Mouse (Mus musculus) Muller cell, postnatal 12 days (primary cell): ENCODE measurements around the gene Oas1d.
"Not testable (repeated sequence)": the region's sequence is repeated elsewhere in the genome, so short reads cannot be mapped to it uniquely, and the experiment has no call there.

Experiments used
- DNase-seq: peaks from one replicate; pipeline ENCODE4 v3.0.0-alpha.2; 2015; ENCODE audit errors: inconsistent ontology term

The Oas1d gene

GRCm38 (mm10) chr5:120900666-120901065, 13.7 kb upstream of the Oas1d start:
- DNase-seq = no peak

DNA sequence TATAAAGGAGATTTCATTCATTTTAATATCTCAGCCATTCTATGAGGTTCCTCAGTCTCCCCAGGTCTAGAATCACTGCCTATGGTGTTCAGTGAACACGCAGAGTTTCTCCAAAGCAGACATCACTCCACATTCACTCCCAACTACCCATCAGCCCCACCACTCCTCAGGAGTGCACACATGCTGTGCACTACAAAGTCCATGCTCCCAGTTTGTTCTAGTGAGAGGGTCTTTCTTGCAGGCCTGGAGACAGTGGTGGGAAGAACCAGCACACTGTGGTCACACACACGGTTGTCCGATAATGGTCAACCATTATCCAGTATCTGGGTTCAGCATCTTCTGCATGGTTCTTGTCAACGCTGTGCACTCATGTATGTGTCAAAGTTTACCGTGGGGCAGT, 12.3 kb upstream of the Oas1d start:
- DNase-seq = no peak

- DNase-seq = not testable (repeated sequence)
These were observed 7.3 kb upstream of the Oas1d start, which contains the start of gene Oas1a for GRCm38 (mm10) chr5:120906791-120907733. Oas1a (minus strand) TSS chr5:120907521.

DNA sequence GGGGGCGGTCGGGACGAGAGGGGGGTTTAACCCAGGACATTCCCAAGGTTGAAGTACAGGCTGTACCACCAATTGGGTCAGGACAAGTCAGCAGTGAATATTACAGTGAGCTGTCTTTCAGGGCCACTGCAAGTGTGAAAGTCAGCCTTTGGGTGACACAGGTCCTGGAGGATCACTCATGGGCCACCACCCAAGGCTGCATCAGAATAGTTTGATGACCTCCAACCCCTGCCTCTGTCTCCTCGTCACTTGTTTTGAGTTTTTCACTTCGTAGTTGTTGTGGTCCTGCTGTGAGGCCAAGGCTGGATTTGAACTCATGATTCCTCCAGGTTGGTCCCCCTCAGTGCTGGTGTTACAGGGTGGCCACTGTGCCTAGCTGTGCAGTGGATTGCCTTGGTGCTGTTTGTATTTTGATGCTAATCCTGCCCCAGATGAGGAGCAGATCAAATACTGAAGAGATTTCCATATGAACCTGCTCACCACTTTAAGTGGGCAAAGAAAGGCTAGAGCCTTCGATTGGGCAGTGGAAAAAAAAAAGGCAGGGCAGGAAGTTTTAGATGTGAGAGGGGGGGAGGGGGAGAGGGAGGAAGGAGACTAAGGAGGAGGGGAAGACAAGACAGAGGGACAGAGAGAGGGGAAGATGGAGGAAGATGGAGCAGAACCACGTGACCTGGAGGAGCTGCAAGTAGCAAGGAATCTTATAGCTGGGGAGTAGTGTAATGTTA, 6.0 kb upstream of the Oas1d start:
- DNase-seq = no peak

GRCm38 (mm10) chr5:120919156-120919935, 5.0 kb downstream of the Oas1d start:
- not testable (repeated sequence) for DNase-seq

- no peak for DNase-seq
These were observed 6.0 kb downstream of the Oas1d start for GRCm38 (mm10) chr5:120920296-120920695.

GRCm38 (mm10) chr5:120923969-120924368, 9.6 kb downstream of the Oas1d start:
- DNase-seq = no peak

- DNase-seq = not testable (repeated sequence)
These were observed 10.2 kb downstream of the Oas1d start for GRCm38 (mm10) chr5:120924520-120924919.

- DNase-seq = not testable (repeated sequence)
These were observed 12.0 kb downstream of the Oas1d start for GRCm38 (mm10) chr5:120926311-120926710.

GRCm38 (mm10) chr5:120927036-120927435, 12.7 kb downstream of the Oas1d start:
- DNase-seq = no peak

- DNase-seq = no peak
These were observed 19.6 kb downstream of the Oas1d start for GRCm38 (mm10) chr5:120933966-120934365.

GRCm38 (mm10) chr5:120937841-120938240, 23.5 kb downstream of the Oas1d start:
- no peak for DNase-seq

DNA sequence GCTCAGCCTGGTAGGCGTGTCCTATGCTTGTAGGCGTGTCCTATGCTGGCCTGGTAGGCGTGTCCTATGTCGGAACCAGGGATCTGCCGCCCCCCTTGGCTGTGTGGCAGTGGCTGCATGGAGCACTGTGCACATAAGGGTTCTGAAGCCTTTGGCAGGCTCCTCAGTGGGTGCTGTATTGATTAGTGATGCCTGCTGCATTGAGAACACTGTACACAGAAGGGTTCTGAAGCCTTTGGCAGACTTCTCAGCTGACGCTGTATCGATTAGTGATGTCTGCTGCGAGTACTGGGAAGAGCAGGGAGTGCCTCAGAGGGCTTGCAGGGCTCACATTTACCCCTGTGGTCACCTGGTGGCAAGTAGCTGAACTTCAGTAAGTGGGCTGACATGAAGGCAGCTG, 24.2 kb downstream of the Oas1d start:
- no peak for DNase-seq

GRCm38 (mm10) chr5:120942076-120942475, 27.7 kb downstream of the Oas1d start:
- DNase-seq = peak; percentile 54

- DNase-seq = no peak
These were observed 38.0 kb downstream of the Oas1d start for GRCm38 (mm10) chr5:120952242-120952770.

DNA sequence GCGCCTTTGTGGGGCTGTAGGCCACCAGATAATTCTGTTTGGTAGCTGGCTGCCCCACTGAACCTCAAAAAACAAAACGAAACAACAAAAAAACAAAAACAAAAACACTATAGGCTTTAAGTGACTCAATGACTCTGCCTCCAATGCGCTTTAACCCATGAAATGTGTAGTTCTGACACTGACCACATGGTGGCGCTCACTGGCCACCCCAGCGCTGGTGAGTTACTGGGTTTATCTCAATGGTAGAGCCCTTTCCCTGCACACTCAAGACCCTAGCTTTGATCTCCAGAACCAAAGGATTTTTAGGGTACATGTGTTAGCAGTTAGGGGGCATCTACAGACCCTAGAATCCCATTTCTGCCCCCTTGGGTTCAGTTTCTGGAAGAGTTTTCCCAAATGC, 39.6 kb downstream of the Oas1d start:
- DNase-seq = peak; percentile 31

DNA sequence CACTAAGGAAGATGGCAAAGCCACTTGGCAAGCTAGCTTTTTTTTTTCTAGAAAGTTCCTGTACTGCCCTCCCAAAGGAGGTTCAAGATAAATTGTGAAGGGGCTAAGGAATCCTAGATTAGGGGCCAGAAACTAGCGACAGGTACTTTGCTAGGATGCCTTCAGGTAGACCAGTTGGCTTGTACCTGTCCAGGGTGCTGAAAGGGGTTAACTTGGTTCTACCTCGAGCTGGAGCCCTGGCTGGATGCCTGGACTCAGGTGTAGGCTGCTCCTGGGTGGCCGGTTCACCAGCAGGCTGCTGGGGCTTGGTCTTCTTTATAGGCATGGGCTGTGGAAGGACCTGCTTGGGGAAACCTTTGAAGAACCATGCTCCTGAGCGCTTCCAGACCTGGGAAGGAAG, 46.7 kb downstream of the Oas1d start:
- no peak for DNase-seq

DNA sequence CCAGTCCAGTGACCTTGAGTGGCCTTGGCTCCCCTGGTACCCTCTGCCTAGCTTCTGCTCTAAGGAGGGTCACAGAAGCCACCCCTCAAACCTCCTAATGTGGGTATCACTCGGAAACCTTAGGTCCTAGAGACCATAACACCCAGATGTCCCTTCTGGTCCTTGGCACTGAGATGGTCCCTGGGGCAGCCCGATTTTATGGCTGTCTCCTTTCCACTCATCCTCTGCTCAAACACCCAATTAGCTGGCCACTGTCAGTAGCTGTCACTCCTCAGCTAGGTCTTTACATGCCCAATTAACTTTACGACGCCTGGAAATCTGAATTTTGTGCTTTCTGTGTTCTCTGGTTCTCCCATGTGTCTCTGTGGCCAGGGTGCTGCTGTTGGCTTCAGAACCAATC, 51.8 kb downstream of the Oas1d start:
- no peak for DNase-seq

DNA sequence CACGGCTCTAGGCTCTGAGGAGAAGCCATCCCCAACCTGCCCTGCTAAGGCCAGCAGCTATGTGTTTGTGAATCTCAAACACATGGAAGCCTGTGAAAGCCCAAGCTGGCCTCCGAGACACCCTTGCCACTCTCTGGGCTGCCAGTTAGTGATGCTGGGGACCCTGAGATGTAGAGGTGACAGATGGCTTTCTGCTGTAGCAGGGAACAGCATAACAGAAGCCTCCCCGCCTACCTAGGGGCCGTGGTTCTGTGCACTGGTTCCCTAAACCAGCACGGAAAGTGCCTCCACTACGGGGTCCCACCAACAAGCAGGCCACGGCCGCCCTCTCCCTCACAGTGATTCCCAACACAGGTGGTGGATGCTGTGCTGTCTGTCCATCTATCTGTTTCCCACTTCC, 52.6 kb downstream of the Oas1d start:
- DNase-seq = no peak

GRCm38 (mm10) chr5:120967355-120968133, 53.2 kb downstream of the Oas1d start:
- no peak for DNase-seq

GRCm38 (mm10) chr5:120968134-120968532, 53.8 kb downstream of the Oas1d start:
- no peak for DNase-seq
